ENCODE assay signal across 13 mouse cellular contexts in genomic region chr13:98651228-98651977, GRCm38 (mm10). TPM values are rescaled to one million over a fixed set of nuclear protein-coding genes. Genes with fewer than 3 reads are reported as not detected.
A peak's percentile ranks its signal among the peaks of the same experiment; 100 is the strongest.
DNase-seq lines count a peak whose midpoint lies in the region; ATAC-seq and TF ChIP-seq lines count a peak whose summit lies in the region.
"Had no signal": no experiment of that assay in that cellular context is flagged by ENCODE, and none has a peak within 500 bp of the region (broad histone marks: within the 10 kb centered on the region; RNA-seq: fewer than 3 reads in every experiment).

No protein-coding gene starts in this region.

- H3K27ac ChIP-seq in intestine, embryonic 15.5 days: peak overlapping the region; percentile 49
- H3K27ac ChIP-seq in thymus, adult 2 months (ENCODE audit: control insufficient read depth, insufficient read depth, low read length): no peak overlapping the region
- H3K27ac ChIP-seq: hindbrain, embryonic 13.5 days; limb, embryonic 13.5 days had no signal

- no peaks in the 10 kb centered on the region for H3K9me3 ChIP-seq in intestine, embryonic 15.5 days
- H3K9me3 ChIP-seq: G1E; hindbrain, embryonic 13.5 days; limb, embryonic 13.5 days had no signal

- TF ChIP-seq CTCF in thymus, adult 2 months (IDR thresholded peaks at IDR 0.05; ENCODE audit: borderline replicate concordance, control insufficient read depth, extremely low read depth, insufficient read depth, low read length, poor library complexity): no peak

- peak; percentile 84 for ATAC-seq in intestine, embryonic 15.5 days
- ATAC-seq in CD4-positive, CD25-positive, alpha-beta regulatory T cell, adult 4 months: no peak

- peaks cover 27% of the 10 kb centered on the region for H3K4me1 ChIP-seq in intestine, embryonic 15.5 days (replicated peaks)
- H3K4me1 ChIP-seq in thymus, adult 2 months (replicated peaks; ENCODE audit: control insufficient read depth, insufficient read depth, low read length): no peaks in the 10 kb centered on the region

- 48% methylated on average over 17 of the region's 17 CpGs for WGBS in intestine, embryonic 15.5 days
- WGBS in thymus, adult 2 months: 80% methylated on average over 17 of the region's 17 CpGs

- peak; percentile 28 for DNase-seq in 3134 (ENCODE audit: extremely low read depth, insufficient read length, low spot score)
- DNase-seq in CD4-positive helper T cell, adult 2 months (ENCODE audit: low read depth, low spot score): peak; percentile 13
- DNase-seq in kidney, postnatal 36 days: peak; percentile 60 to 76
- DNase-seq in thymus, adult 18-20 months: no peak
- DNase-seq in thymus, adult 2 months: no peak
- DNase-seq in spleen, adult 12 weeks (ENCODE audit: low spot score): no peak
- DNase-seq: adrenal gland, adult 2 months; gastrocnemius, postnatal 10 days had no signal

- no peaks in the 10 kb centered on the region for H3K27me3 ChIP-seq in intestine, embryonic 15.5 days (replicated peaks)
- H3K27me3 ChIP-seq in thymus, adult 2 months (ENCODE audit: control insufficient read depth, insufficient read depth, low read length): no peaks in the 10 kb centered on the region
- H3K27me3 ChIP-seq: hindbrain, embryonic 13.5 days; limb, embryonic 13.5 days had no signal

- no peak overlapping the region for H3K9ac ChIP-seq in intestine, embryonic 15.5 days
- H3K9ac ChIP-seq: hindbrain, embryonic 13.5 days; limb, embryonic 13.5 days had no signal

- no peaks in the 10 kb centered on the region for H3K36me3 ChIP-seq in intestine, embryonic 15.5 days
- H3K36me3 ChIP-seq in thymus, adult 2 months (ENCODE audit: control insufficient read depth, insufficient read depth, low read length): no peaks in the 10 kb centered on the region
- H3K36me3 ChIP-seq: G1E; hindbrain, embryonic 13.5 days; limb, embryonic 13.5 days had no signal

- no peak overlapping the region for H3K4me2 ChIP-seq in intestine, embryonic 15.5 days (replicated peaks)
- H3K4me2 ChIP-seq: hindbrain, embryonic 13.5 days; limb, embryonic 13.5 days had no signal

- H3K4me3 ChIP-seq in intestine, embryonic 15.5 days (replicated peaks): no peak overlapping the region
- H3K4me3 ChIP-seq in thymus, adult 2 months (ENCODE audit: control insufficient read depth, insufficient read depth, low read length): no peak overlapping the region
- H3K4me3 ChIP-seq: hindbrain, embryonic 13.5 days; limb, embryonic 13.5 days had no signal

- no peak for TF ChIP-seq POLR2A in thymus, adult 2 months (IDR thresholded peaks at IDR 0.05; ENCODE audit: control insufficient read depth, extremely low read depth, insufficient read depth, low read length, poor library complexity)

RNA-seq across cellular contexts. Expression of gene Tmem174, which starts 14.2 kb away (rescaled TPM):
- 0.06 and 0.09 TPM in 2 replicates for polyA plus RNA-seq in intestine, embryonic 15.5 days (2015; fragmentation: Nextera tagmentation; extraction: Ambion mirVana)
- polyA plus RNA-seq in thymus, adult 2 months (2012; rRNA removed): 0.13 TPM in 1 of 2 replicates, not detected in the other
- not detected for polyA plus RNA-seq in CD4-positive, CD25-positive, alpha-beta regulatory T cell, adult 4 months (2017; shearing (Covaris generic))
- polyA plus RNA-seq: adrenal gland, adult 2 months; G1E; hindbrain, embryonic 13.5 days; limb, embryonic 13.5 days had no signal

RNA-seq across cellular contexts. Expression of gene Tmem171, which starts 43.2 kb away (rescaled TPM):
- polyA plus RNA-seq in intestine, embryonic 15.5 days (2015; fragmentation: Nextera tagmentation; extraction: Ambion mirVana): 28.9 and 31.8 TPM in 2 replicates
- 0.14 and 0.80 TPM in 2 replicates for polyA plus RNA-seq in thymus, adult 2 months (2012; rRNA removed)
- not detected for polyA plus RNA-seq in CD4-positive, CD25-positive, alpha-beta regulatory T cell, adult 4 months (2017; shearing (Covaris generic))
- polyA plus RNA-seq: G1E; hindbrain, embryonic 13.5 days had no signal

Comparison
In these comparisons a context has a peak if more than half of its experiments do, and no peak if none do; other contexts are left out.
1. DNase-seq: peak in 3134 (single experiment), CD4-positive helper T cell, adult 2 months (single experiment) and kidney, postnatal 36 days (2 of 2); none in thymus, adult 18-20 months (0 of 2), thymus, adult 2 months (single experiment) and spleen, adult 12 weeks (single experiment).
2. RNA of gene Tmem171, which starts 43.2 kb away (polyA plus RNA-seq): 28.9 to 31.8 TPM in intestine, embryonic 15.5 days; 0.14 to 0.80 TPM in thymus, adult 2 months and not detected in CD4-positive, CD25-positive, alpha-beta regulatory T cell, adult 4 months; every median in the first group is over 10 times any median in the second.